Mouse (Mus musculus) lung, postnatal 0 days (tissue): ENCODE measurements around the gene Syt5.
"Not testable (repeated sequence)": the region's sequence is repeated elsewhere in the genome, so short reads cannot be mapped to it uniquely, and the experiment has no call there.

Experiments
- CTCF ChIP-seq: IDR thresholded peaks from 2 replicates; pipeline ENCODE4 v1.5.1; 2016; ENCODE audit warnings: antibody characterized with exemption, mild to moderate bottlenecking
- EP300 ChIP-seq: IDR thresholded peaks from 2 replicates; pipeline ENCODE4 v1.6.1; 2016; ENCODE audit warnings: antibody characterized with exemption, mild to moderate bottlenecking, control low read depth

DNA sequence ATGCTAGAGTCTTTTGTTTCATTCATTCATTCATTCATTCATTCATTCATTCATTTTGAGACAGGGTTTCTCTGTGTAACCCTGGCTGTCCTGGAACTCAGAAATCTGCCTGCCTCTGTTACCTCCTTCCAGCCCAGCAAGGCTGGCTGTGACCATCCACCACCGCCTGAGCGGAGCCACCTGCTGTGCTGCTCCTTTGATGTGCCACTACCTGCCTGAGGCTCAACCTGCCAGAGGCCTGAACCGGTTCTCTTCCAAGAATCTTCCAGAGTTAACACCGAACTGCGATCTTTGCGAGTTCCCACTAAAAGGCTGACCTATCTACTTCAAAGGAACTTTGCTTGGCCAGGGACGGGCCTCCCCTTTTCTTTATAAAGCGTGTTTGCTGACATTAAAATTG is 17.2 kb downstream of the Syt5 start:
- TF ChIP-seq CTCF, EP300: not testable (repeated sequence)
